Mouse (Mus musculus): ENCODE results near the gene Zscan20. TPM values are rescaled to one million over a fixed set of nuclear protein-coding genes. Genes with fewer than 3 reads are reported as not detected.

Zscan20 gene
- 4.3 and 4.9 TPM in 2 replicates for polyA plus RNA-seq (2015; fragmentation: Nextera tagmentation; extraction: Ambion mirVana)

DNA sequence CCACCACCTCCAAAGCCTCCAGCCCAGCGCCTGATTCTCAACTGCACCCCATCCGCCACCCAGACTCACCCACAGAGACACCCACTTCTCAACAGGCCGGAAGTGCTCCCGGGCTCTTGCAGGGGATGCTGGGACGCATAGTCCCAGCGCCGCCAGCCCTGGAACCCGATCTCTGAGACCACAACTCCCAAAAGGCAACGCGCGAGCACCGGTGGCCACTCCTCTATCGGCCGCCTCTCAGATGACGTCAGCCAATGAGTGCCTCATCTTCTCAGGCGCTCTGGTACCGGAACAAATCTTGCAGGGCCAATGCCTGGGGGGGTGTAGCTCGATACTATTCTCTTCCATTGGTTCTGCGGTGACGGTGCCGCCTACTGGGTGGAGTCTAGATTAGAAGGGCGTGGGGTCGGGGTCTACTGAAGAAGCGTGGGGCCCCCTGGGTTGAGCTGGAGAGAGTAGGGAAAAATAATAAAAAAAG lies at the start of gene Zscan20:
Gene Zscan20 (minus strand): TSS at position 174 of the 478 bp plus-strand sequence.
- no peaks in the 10 kb centered on the region for H3K36me3 ChIP-seq (ENCODE audit: control insufficient read depth, insufficient read depth, low read length)
- H3K4me2 ChIP-seq (ENCODE audit: low read length): peak within 1 kb of the TSS; percentile 80
- WGBS: under 1% methylated on average over 24 of the region's 24 CpGs
- ATAC-seq: peak; percentile 97
- H3K27ac ChIP-seq (ENCODE audit: low read depth, low read length): peak within 1 kb of the TSS; percentile 55; the same call in 1 of the 2 replicates
- H3K4me3 ChIP-seq (ENCODE audit: low read length): peak within 1 kb of the TSS; percentile 60
- no peaks in the 10 kb centered on the region for H3K27me3 ChIP-seq (replicated peaks; ENCODE audit: control insufficient read depth, insufficient read depth, low read length)
- H3K9me3 ChIP-seq (ENCODE audit: control insufficient read depth, low read length): no peaks in the 10 kb centered on the region
- H3K9ac ChIP-seq (ENCODE audit: low read depth, low read length): peak within 1 kb of the TSS; percentile 79
- peaks cover 13% of the 10 kb centered on the region for H3K4me1 ChIP-seq (ENCODE audit: control insufficient read depth, insufficient read depth, low read depth, low read length)

DNA sequence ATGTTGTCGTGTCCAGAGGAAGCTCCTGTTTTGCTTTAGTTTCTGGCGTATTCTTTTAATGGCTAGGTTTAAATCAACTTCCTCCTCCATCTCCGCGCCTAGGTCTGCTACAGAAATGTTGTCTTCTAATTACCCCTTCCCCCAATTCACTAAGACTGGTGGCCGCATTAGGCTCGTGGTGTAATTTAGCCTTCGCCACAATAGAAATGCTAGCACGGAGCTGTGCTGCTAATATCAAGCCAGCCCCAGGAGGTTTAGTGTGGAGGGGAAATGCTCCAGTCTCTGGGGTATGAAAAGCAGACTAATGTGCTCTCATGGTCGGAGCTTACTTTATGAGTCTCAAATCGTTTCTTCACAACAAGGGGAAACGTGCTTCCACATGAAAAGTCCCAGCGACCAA lies 45.5 kb upstream of the Zscan20 start:
- no peaks in the 10 kb centered on the region for H3K27me3 ChIP-seq (replicated peaks; ENCODE audit: control insufficient read depth, insufficient read depth, low read length)
- peak overlapping the region; percentile 79 for H3K4me3 ChIP-seq (ENCODE audit: low read length)
- WGBS: 5% methylated on average over 12 of the region's 12 CpGs
- no peak for ATAC-seq
- H3K4me2 ChIP-seq (ENCODE audit: low read length): peak overlapping the region; percentile 85
- H3K4me1 ChIP-seq (ENCODE audit: control insufficient read depth, insufficient read depth, low read depth, low read length): peaks cover 25% of the 10 kb centered on the region
- H3K36me3 ChIP-seq (ENCODE audit: control insufficient read depth, insufficient read depth, low read length): no peaks in the 10 kb centered on the region
- H3K9me3 ChIP-seq (ENCODE audit: control insufficient read depth, low read length): no peaks in the 10 kb centered on the region
- H3K9ac ChIP-seq (ENCODE audit: low read depth, low read length): peak overlapping the region; percentile 85
- H3K27ac ChIP-seq (ENCODE audit: low read depth, low read length): peak overlapping the region; percentile 90

DNA sequence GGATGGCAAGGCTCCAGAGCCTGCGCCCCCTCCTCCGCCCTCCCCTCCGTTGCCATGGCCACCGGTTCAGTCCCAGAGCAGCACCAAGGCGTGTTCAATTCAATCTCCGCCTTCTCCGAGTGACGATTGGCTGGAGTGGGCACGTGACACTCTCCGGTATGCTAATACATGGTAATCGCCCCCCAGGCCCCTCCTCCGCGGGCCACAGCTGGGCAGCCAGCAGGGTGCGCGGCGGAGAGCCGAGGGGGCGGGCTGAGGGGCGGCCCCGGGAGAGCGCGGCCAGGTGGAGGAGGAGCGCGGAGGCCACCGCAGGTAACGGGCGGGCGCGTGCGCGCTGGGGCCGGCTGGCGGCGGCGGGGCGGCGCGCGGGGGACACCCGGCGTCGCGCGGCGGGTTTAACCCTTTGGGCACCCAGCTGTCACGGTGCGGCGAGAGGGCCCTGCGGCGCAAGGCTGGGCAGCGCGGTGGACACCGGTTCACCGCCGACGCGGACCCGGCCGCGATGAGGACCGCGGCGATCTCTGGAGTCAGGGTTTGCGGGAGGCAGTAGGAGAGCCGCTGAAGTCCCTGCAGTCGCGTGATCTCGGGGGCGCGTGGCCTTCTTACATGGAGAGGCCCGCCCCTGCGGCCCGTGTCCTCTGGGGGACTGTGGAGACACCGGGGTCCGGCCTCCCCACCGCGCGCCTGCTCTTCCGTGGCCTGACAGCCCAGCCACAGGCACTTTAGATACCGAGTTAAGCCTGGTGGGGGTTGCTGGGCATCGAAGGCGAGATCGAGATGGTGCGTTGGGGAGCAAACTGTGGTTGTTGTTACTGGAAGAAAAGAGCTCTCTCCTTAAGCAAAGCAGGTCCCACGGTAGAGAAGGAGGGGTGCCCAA lies 44.8 kb upstream of the Zscan20 start, which contains the start of gene Phc2:
Gene Phc2 (plus strand): TSS at position 198 of the 877 bp plus-strand sequence.
- ATAC-seq: peak; percentile 96
- H3K36me3 ChIP-seq (ENCODE audit: control insufficient read depth, insufficient read depth, low read length): no peaks in the 10 kb centered on the region
- H3K4me2 ChIP-seq (ENCODE audit: low read length): peak within 1 kb of the TSS; percentile 85
- no peaks in the 10 kb centered on the region for H3K9me3 ChIP-seq (ENCODE audit: control insufficient read depth, low read length)
- peaks cover 25% of the 10 kb centered on the region for H3K4me1 ChIP-seq (ENCODE audit: control insufficient read depth, insufficient read depth, low read depth, low read length)
- under 1% methylated on average over 51 of the region's 85 CpGs for WGBS
- peak within 1 kb of the TSS; percentile 79 for H3K4me3 ChIP-seq (ENCODE audit: low read length)
- peak within 1 kb of the TSS; percentile 85 for H3K9ac ChIP-seq (ENCODE audit: low read depth, low read length)
- peak within 1 kb of the TSS; percentile 90 for H3K27ac ChIP-seq (ENCODE audit: low read depth, low read length)
- H3K27me3 ChIP-seq (replicated peaks; ENCODE audit: control insufficient read depth, insufficient read depth, low read length): no peaks in the 10 kb centered on the region

DNA sequence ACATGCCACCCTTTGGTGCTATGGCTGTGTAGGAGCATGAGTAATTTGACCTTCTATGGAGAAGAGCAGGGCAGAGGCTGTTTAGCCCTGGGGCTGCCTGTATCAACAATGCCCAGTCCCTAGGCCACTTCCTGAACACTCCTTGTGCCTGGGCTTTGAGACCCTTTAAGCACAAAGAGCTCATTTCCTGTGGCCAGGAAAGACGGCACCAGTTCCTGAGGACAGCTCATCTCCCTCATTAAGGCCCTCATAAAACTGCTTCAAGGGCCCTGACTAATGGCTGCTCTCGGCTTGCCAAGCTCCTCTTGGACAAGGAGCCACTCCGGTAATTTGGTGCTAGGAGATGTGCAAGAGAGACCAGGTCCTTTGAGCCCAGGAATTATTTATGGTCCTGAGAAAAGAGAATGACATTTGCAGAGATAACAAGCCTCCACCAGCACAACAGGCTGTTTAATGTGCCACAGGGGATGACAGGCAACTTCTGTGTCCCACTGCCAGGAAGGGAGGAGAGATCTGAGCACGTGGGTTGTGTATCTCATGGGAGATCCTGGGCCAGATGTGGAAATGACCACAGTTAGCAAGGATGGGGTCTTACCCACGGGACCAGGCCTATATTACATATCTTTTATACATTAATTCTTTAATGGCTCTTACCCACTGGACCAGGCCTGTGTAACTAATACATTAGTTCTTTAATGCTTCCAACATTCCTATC lies 42.8 kb upstream of the Zscan20 start:
- WGBS: 34% methylated on average over 5 of the region's 5 CpGs
- no peak overlapping the region for H3K4me3 ChIP-seq (ENCODE audit: low read length)
- peak overlapping the region; percentile 41 for H3K27ac ChIP-seq (ENCODE audit: low read depth, low read length)
- no peak for ATAC-seq
- no peaks in the 10 kb centered on the region for H3K9me3 ChIP-seq (ENCODE audit: control insufficient read depth, low read length)
- H3K36me3 ChIP-seq (ENCODE audit: control insufficient read depth, insufficient read depth, low read length): no peaks in the 10 kb centered on the region
- peaks cover 25% of the 10 kb centered on the region for H3K4me1 ChIP-seq (ENCODE audit: control insufficient read depth, insufficient read depth, low read depth, low read length)
- H3K4me2 ChIP-seq (ENCODE audit: low read length): no peak overlapping the region
- no peaks in the 10 kb centered on the region for H3K27me3 ChIP-seq (replicated peaks; ENCODE audit: control insufficient read depth, insufficient read depth, low read length)
- peak overlapping the region; percentile 15 for H3K9ac ChIP-seq (ENCODE audit: low read depth, low read length)

DNA sequence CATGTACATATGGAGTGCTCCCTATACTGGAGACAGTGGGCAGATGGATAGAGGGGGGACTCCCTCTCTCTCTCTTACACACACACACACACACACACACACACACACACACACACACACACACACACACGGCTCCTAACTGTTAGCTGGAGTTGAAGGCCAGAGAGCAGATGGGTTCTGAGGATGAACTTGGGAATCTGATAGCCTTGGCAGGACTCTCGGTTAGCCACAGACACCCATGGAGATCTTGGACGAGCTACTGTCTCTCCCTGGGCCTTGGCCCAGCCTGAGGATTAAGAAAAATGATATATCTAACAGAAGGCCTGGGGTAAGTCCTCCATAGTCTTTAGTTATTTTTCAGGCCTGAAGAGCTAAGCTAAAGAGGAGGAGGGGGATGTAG lies 41.6 kb upstream of the Zscan20 start:
- peaks cover 20% of the 10 kb centered on the region for H3K4me1 ChIP-seq (ENCODE audit: control insufficient read depth, insufficient read depth, low read depth, low read length)
- H3K27ac ChIP-seq (ENCODE audit: low read depth, low read length): no peak overlapping the region
- H3K9me3 ChIP-seq (ENCODE audit: control insufficient read depth, low read length): no peaks in the 10 kb centered on the region
- H3K27me3 ChIP-seq (replicated peaks; ENCODE audit: control insufficient read depth, insufficient read depth, low read length): no peaks in the 10 kb centered on the region
- no peak overlapping the region for H3K9ac ChIP-seq (ENCODE audit: low read depth, low read length)
- H3K36me3 ChIP-seq (ENCODE audit: control insufficient read depth, insufficient read depth, low read length): no peaks in the 10 kb centered on the region
- WGBS: 78% methylated on average over 3 of the region's 3 CpGs
- ATAC-seq: no peak
- H3K4me2 ChIP-seq (ENCODE audit: low read length): no peak overlapping the region
- H3K4me3 ChIP-seq (ENCODE audit: low read length): no peak overlapping the region

DNA sequence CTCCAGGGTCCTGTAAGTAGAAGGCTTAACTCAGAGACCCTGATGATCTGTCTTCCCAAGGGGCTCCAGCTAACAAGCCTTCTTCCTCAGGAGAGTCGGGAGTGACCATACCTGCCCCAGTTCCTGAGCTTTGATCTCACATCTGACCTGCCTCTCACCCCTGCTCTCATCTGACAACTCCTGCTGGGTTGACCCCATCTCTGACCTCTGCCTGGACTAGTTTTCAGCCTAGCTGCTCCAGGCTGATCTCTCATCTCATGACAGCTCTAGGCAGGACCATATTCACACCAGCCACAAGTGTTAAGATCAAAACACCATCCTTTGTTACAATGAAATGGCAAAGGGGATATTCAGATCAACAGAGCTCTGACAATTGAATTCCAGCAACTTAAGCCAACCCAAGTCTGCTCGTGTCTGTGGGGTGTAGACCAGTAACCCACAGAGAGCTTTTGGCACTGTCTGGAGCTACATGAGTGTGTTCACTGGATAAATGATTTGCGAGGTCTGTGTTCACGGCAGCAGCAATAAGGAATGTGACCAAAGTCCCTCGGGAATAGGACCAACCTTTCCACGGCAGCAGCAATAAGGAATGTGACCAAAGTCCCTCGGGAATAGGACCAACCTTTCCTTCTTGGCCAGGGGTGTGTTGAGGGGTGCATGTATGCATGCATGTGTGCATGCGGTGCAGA lies 38.8 kb upstream of the Zscan20 start:
- H3K9me3 ChIP-seq (ENCODE audit: control insufficient read depth, low read length): no peaks in the 10 kb centered on the region
- H3K4me1 ChIP-seq (ENCODE audit: control insufficient read depth, insufficient read depth, low read depth, low read length): peaks cover 5% of the 10 kb centered on the region
- no peak overlapping the region for H3K9ac ChIP-seq (ENCODE audit: low read depth, low read length)
- 57% methylated on average over 8 of the region's 8 CpGs for WGBS
- no peaks in the 10 kb centered on the region for H3K36me3 ChIP-seq (ENCODE audit: control insufficient read depth, insufficient read depth, low read length)
- no peak overlapping the region for H3K4me2 ChIP-seq (ENCODE audit: low read length)
- ATAC-seq: no peak
- H3K27me3 ChIP-seq (replicated peaks; ENCODE audit: control insufficient read depth, insufficient read depth, low read length): no peaks in the 10 kb centered on the region
- no peak overlapping the region for H3K4me3 ChIP-seq (ENCODE audit: low read length)
- no peak overlapping the region for H3K27ac ChIP-seq (ENCODE audit: low read depth, low read length)

DNA sequence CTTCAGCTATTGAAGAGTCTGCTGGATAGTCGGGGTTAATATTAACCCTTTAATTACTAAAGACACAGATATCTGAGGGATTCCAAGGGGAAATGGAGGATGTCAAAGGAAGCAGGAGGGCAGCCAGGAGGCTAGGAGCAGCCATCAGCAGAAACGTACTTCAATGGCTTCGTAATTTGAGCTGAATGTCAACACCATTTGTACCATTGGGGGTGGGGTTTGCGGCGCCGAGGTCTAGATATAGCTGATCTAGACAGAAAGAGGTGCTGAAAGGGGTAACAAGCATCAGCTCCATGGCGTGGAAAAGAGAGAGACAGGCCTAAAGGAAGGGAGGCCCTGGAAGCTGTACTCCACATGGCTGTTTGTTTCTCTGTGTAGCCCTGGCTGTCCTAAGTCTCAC lies 36.9 kb upstream of the Zscan20 start:
- Histone ChIP-seq H3K36me3 (ENCODE audit: control insufficient read depth, insufficient read depth, low read length) (no peaks in the 10 kb centered on the region), H3K4me3 (ENCODE audit: low read length) (no peak overlapping the region), H3K27ac (ENCODE audit: low read depth, low read length) (no peak overlapping the region), H3K9me3 (ENCODE audit: control insufficient read depth, low read length) (no peaks in the 10 kb centered on the region), H3K27me3 (replicated peaks; ENCODE audit: control insufficient read depth, insufficient read depth, low read length) (no peaks in the 10 kb centered on the region), H3K4me2 (ENCODE audit: low read length) (no peak overlapping the region), H3K4me1 (ENCODE audit: control insufficient read depth, insufficient read depth, low read depth, low read length) (no peaks in the 10 kb centered on the region), H3K9ac (ENCODE audit: low read depth, low read length) (no peak overlapping the region)
- WGBS: 62% methylated on average over 7 of the region's 7 CpGs
- no peak for ATAC-seq

DNA sequence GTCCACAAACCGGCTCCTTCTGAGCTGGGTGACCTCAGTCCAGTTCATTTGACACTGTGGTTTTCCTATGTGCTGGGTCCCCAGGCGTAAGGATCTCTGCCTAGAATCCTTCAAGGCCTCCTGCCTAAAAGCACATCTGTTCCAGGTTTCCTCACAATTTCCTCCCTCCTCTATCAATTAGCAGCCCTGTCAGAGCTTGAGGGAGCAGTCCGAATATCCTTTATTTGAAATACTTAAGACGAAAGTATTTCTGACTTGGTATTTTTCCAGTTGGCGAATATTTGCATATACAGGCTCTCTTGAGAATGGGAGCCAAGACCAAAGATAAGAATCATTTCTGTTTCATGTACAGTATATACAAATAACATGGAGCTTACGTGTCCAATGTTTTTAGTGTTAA lies 36.0 kb upstream of the Zscan20 start:
- Histone ChIP-seq H3K27ac (ENCODE audit: low read depth, low read length) (no peak overlapping the region), H3K9ac (ENCODE audit: low read depth, low read length) (no peak overlapping the region), H3K4me2 (ENCODE audit: low read length) (no peak overlapping the region), H3K27me3 (replicated peaks; ENCODE audit: control insufficient read depth, insufficient read depth, low read length) (no peaks in the 10 kb centered on the region), H3K9me3 (ENCODE audit: control insufficient read depth, low read length) (no peaks in the 10 kb centered on the region), H3K4me3 (ENCODE audit: low read length) (no peak overlapping the region), H3K4me1 (ENCODE audit: control insufficient read depth, insufficient read depth, low read depth, low read length) (no peaks in the 10 kb centered on the region), H3K36me3 (ENCODE audit: control insufficient read depth, insufficient read depth, low read length) (no peaks in the 10 kb centered on the region)
- WGBS: 81% methylated on average over 6 of the region's 6 CpGs
- no peak for ATAC-seq

Measured in hindbrain, embryonic 16.5 days (tissue).